Mouse (Mus musculus): ENCODE results near the gene Cyp2s1. TPM values are rescaled to one million over a fixed set of nuclear protein-coding genes. Genes with fewer than 3 reads are reported as not detected.
"Not testable (repeated sequence)": the region's sequence is repeated elsewhere in the genome, so short reads cannot be mapped to it uniquely, and the experiment has no call there.

Cyp2s1 gene
- polyA plus RNA-seq, 1 experiment from 2014 or later: 0.38 TPM

- ATAC-seq (ENCODE audit: low read depth) (no peak), DNase-seq (no peak)
- H3K27ac ChIP-seq: no peak overlapping the region
- no peak overlapping the region for H3K4me3 ChIP-seq (replicated peaks)
- no peak overlapping the region; the same call in 1 of the 2 replicates for H3K4me2 ChIP-seq
- H3K36me3 ChIP-seq: no peaks in the 10 kb centered on the region
- H3K27me3 ChIP-seq: no peaks in the 10 kb centered on the region
- H3K9ac ChIP-seq: no peak overlapping the region
- H3K9me3 ChIP-seq (replicated peaks): no peaks in the 10 kb centered on the region
- H3K4me1 ChIP-seq (replicated peaks): peaks cover 10% of the 10 kb centered on the region
- WGBS (ENCODE audit: insufficient replicate concordance): 26% methylated on average over 21 of the region's 21 CpGs
Observed at GRCm38 (mm10) chr7:25805631-25806343, 10.9 kb downstream of the Cyp2s1 start.

- peaks cover 10% of the 10 kb centered on the region for H3K4me1 ChIP-seq (replicated peaks)
- H3K9me3 ChIP-seq (replicated peaks): no peaks in the 10 kb centered on the region
- no peak overlapping the region for H3K4me3 ChIP-seq (replicated peaks)
- DNase-seq: no peak
- H3K36me3 ChIP-seq: no peaks in the 10 kb centered on the region
- ATAC-seq (ENCODE audit: low read depth): no peak
- 63% methylated on average over 4 of the region's 4 CpGs for WGBS (ENCODE audit: insufficient replicate concordance)
- no peak overlapping the region for H3K9ac ChIP-seq
- no peak overlapping the region for H3K4me2 ChIP-seq
- no peaks in the 10 kb centered on the region for H3K27me3 ChIP-seq
- H3K27ac ChIP-seq: no peak overlapping the region
Observed at GRCm38 (mm10) chr7:25804792-25805191, 11.9 kb downstream of the Cyp2s1 start.

- peaks cover 10% of the 10 kb centered on the region for H3K4me1 ChIP-seq (replicated peaks)
- no peak for DNase-seq
- 0 out of 2 replicates have a peak, but pooled peaks cover 2% of the 10 kb centered on the region for H3K9me3 ChIP-seq (replicated peaks)
- WGBS (ENCODE audit: insufficient replicate concordance): 64% methylated on average over 13 of the region's 13 CpGs
- no peak overlapping the region for H3K27ac ChIP-seq
- no peak for ATAC-seq (ENCODE audit: low read depth)
- no peaks in the 10 kb centered on the region for H3K27me3 ChIP-seq
- no peak overlapping the region for H3K9ac ChIP-seq
- H3K4me2 ChIP-seq: no peak overlapping the region
- H3K4me3 ChIP-seq (replicated peaks): no peak overlapping the region
- no peaks in the 10 kb centered on the region for H3K36me3 ChIP-seq
Observed at GRCm38 (mm10) chr7:25803460-25803859, 13.3 kb downstream of the Cyp2s1 start.

GRCm38 (mm10) chr7:25802241-25803125 is 14.2 kb downstream of the Cyp2s1 start:
- Histone ChIP-seq H3K4me2 (peak overlapping the region; percentile 35), H3K9me3 (replicated peaks) (0 out of 2 replicates have a peak, but pooled peaks cover 4% of the 10 kb centered on the region), H3K4me1 (replicated peaks) (peaks cover 10% of the 10 kb centered on the region), H3K27me3 (no peaks in the 10 kb centered on the region), H3K9ac (no peak overlapping the region), H3K4me3 (replicated peaks) (no peak overlapping the region; the same call in 1 of the 2 replicates), H3K36me3 (no peaks in the 10 kb centered on the region), H3K27ac (no peak overlapping the region)
- no peak for DNase-seq
- 30% methylated on average over 24 of the region's 24 CpGs for WGBS (ENCODE audit: insufficient replicate concordance)
- peak; percentile 54 for ATAC-seq (ENCODE audit: low read depth)

- H3K27ac ChIP-seq: no peak overlapping the region
- no peak overlapping the region for H3K4me2 ChIP-seq
- H3K27me3 ChIP-seq: no peaks in the 10 kb centered on the region
- H3K36me3 ChIP-seq: no peaks in the 10 kb centered on the region
- no peak for DNase-seq
- WGBS (ENCODE audit: insufficient replicate concordance): 75% methylated on average over 6 of the region's 6 CpGs
- H3K9ac ChIP-seq: no peak overlapping the region
- no peak for ATAC-seq (ENCODE audit: low read depth)
- H3K4me1 ChIP-seq (replicated peaks): peaks cover 10% of the 10 kb centered on the region
- H3K4me3 ChIP-seq (replicated peaks): no peak overlapping the region
- 0 out of 2 replicates have a peak, but pooled peaks cover 4% of the 10 kb centered on the region for H3K9me3 ChIP-seq (replicated peaks)
Observed at GRCm38 (mm10) chr7:25801031-25801430, 15.7 kb downstream of the Cyp2s1 start.

GRCm38 (mm10) chr7:25799369-25799768 is 17.3 kb downstream of the Cyp2s1 start:
- H3K9me3 ChIP-seq (replicated peaks): 0 out of 2 replicates have a peak, but pooled peaks cover 4% of the 10 kb centered on the region
- peaks cover 10% of the 10 kb centered on the region for H3K4me1 ChIP-seq (replicated peaks)
- H3K4me3 ChIP-seq (replicated peaks): no peak overlapping the region
- H3K27me3 ChIP-seq: no peaks in the 10 kb centered on the region
- ATAC-seq (ENCODE audit: low read depth): peak; percentile 40; the same call in 1 of the 2 replicates
- H3K27ac ChIP-seq: no peak overlapping the region
- H3K9ac ChIP-seq: no peak overlapping the region
- DNase-seq: no peak
- H3K36me3 ChIP-seq: no peaks in the 10 kb centered on the region
- no peak overlapping the region for H3K4me2 ChIP-seq
- WGBS (ENCODE audit: insufficient replicate concordance): 53% methylated on average over 1 of the region's 1 CpGs

- H3K9me3 ChIP-seq (replicated peaks): 0 out of 2 replicates have a peak, but pooled peaks cover 4% of the 10 kb centered on the region
- ATAC-seq (ENCODE audit: low read depth) (no peak), DNase-seq (no peak)
- H3K27ac ChIP-seq: no peak overlapping the region
- H3K4me3 ChIP-seq (replicated peaks): no peak overlapping the region
- H3K36me3 ChIP-seq: no peaks in the 10 kb centered on the region
- no peak overlapping the region for H3K4me2 ChIP-seq
- H3K9ac ChIP-seq: no peak overlapping the region
- H3K27me3 ChIP-seq: no peaks in the 10 kb centered on the region
- 59% methylated on average over 2 of the region's 2 CpGs for WGBS (ENCODE audit: insufficient replicate concordance)
- peaks cover 10% of the 10 kb centered on the region for H3K4me1 ChIP-seq (replicated peaks)
Observed at GRCm38 (mm10) chr7:25798540-25798939, 18.2 kb downstream of the Cyp2s1 start.

- H3K9ac ChIP-seq: no peak overlapping the region
- WGBS (ENCODE audit: insufficient replicate concordance): 63% methylated on average over 8 of the region's 8 CpGs
- no peaks in the 10 kb centered on the region for H3K27me3 ChIP-seq
- DNase-seq (no peak), ATAC-seq (ENCODE audit: low read depth) (no peak)
- H3K4me1 ChIP-seq (replicated peaks): peaks cover 9% of the 10 kb centered on the region; the same call in 1 of the 2 replicates
- no peaks in the 10 kb centered on the region for H3K36me3 ChIP-seq
- no peak overlapping the region for H3K27ac ChIP-seq
- H3K9me3 ChIP-seq (replicated peaks): 0 out of 2 replicates have a peak, but pooled peaks cover 4% of the 10 kb centered on the region
- no peak overlapping the region for H3K4me3 ChIP-seq (replicated peaks)
- H3K4me2 ChIP-seq: no peak overlapping the region
Observed at GRCm38 (mm10) chr7:25794775-25795174, 21.9 kb downstream of the Cyp2s1 start.

- ATAC-seq (ENCODE audit: low read depth) (no peak), DNase-seq (no peak)
- H3K36me3 ChIP-seq: no peaks in the 10 kb centered on the region
Observed at GRCm38 (mm10) chr7:25793679-25794078, 23.0 kb downstream of the Cyp2s1 start.

GRCm38 (mm10) chr7:25792966-25793365 is 23.7 kb downstream of the Cyp2s1 start:
- not testable (repeated sequence) for ATAC-seq (ENCODE audit: low read depth); H3K9ac ChIP-seq; H3K4me3 ChIP-seq (replicated peaks); H3K27me3 ChIP-seq; H3K36me3 ChIP-seq; H3K27ac ChIP-seq; H3K4me2 ChIP-seq; H3K9me3 ChIP-seq (replicated peaks); DNase-seq
- WGBS (ENCODE audit: insufficient replicate concordance): 67% methylated on average over 9 of the region's 9 CpGs
- H3K4me1 ChIP-seq (replicated peaks): peaks cover 18% of the 10 kb centered on the region

More at GRCm38 (mm10) chr7:25793679-25794078, 23.0 kb downstream of the Cyp2s1 start:
- no peak overlapping the region for H3K27ac ChIP-seq
- no peak overlapping the region for H3K9ac ChIP-seq
- no peak overlapping the region for H3K4me3 ChIP-seq (replicated peaks)
- H3K27me3 ChIP-seq: no peaks in the 10 kb centered on the region
- 0 out of 2 replicates have a peak, but pooled peaks cover 4% of the 10 kb centered on the region for H3K9me3 ChIP-seq (replicated peaks)
- H3K4me1 ChIP-seq (replicated peaks): peaks cover 11% of the 10 kb centered on the region; the same call in 1 of the 2 replicates
- H3K4me2 ChIP-seq: no peak overlapping the region
- WGBS (ENCODE audit: insufficient replicate concordance): 45% methylated on average over 3 of the region's 3 CpGs

GRCm38 (mm10) chr7:25790615-25791014 is 26.1 kb downstream of the Cyp2s1 start:
- Histone ChIP-seq H3K4me2 (no peak overlapping the region), H3K27me3 (peaks cover 16% of the 10 kb centered on the region), H3K9me3 (replicated peaks) (no peaks in the 10 kb centered on the region), H3K4me3 (replicated peaks) (no peak overlapping the region), H3K4me1 (replicated peaks) (peaks cover 27% of the 10 kb centered on the region), H3K9ac (no peak overlapping the region), H3K36me3 (no peaks in the 10 kb centered on the region), H3K27ac (no peak overlapping the region)
- WGBS (ENCODE audit: insufficient replicate concordance): 34% methylated on average over 8 of the region's 8 CpGs
- no peak for ATAC-seq (ENCODE audit: low read depth)
- DNase-seq: no peak

Data from liver, embryonic 13.5 days (tissue).